Mouse (Mus musculus) liver, embryonic 14.5 days (tissue): ENCODE measurements around the gene Ppt2.

ENCODE experiments used
- CTCF ChIP-seq: IDR thresholded peaks from 2 replicates; pipeline ENCODE4 v1.5.1; 2016; ENCODE audit warnings: antibody characterized with exemption, low read depth, control low read depth
- EP300 ChIP-seq: IDR thresholded peaks from 2 replicates; pipeline ENCODE4 v1.6.1; 2016; ENCODE audit warnings: antibody characterized with exemption, low read depth

DNA sequence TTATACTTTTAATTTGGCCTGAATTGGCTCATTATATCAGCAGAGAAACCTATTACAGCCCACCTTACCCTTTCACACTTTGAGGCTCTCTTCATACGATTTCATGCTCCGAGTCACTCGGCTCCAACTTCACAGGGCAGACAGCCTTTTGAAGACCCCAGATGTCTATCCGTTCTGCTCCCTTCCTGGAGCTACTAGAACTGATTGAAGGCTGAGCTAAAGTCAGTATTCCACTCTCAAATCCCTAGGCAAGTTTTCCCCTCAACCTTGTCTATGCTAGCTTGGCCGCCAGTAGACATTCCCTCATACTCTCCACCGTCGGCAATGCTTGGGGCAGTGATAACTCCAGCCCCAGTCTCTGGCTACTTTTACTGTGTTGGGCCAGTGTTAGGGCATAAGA, 39.1 kb downstream of the Ppt2 start:
- TF ChIP-seq CTCF (no peak), EP300 (no peak)
